Mouse (Mus musculus) G1E (cell line): Measurements from ENCODE around the gene Rragd. TPM values are rescaled to one million over a fixed set of nuclear protein-coding genes. Genes with fewer than 3 reads are reported as not detected.

Experiments used
- ATAC-seq: 2 replicates; pipeline ENCODE4 v1.8.0; 2016; ENCODE audit warnings: mild to moderate bottlenecking; ENCODE audit not compliant: insufficient number of reproducible peaks, poor library complexity, low FRiP score, severe bottlenecking; ENCODE audit errors: extremely low read depth
- DNase-seq: peaks from one replicate; pipeline ENCODE4 v3.0.0; 2012; ENCODE audit warnings: low spot score
- H3K27me3 ChIP-seq: 2 replicates; pipeline ENCODE4 v1.6.1; 2012; ENCODE audit warnings: mild to moderate bottlenecking, low read length, inconsistent platforms; ENCODE audit not compliant: insufficient read depth
- H3K36me3 ChIP-seq: replicated peaks from 2 replicates; pipeline ENCODE3; 2012; ENCODE audit warnings: mild to moderate bottlenecking, inconsistent platforms
- H3K4me1 ChIP-seq: 2 replicates; pipeline ENCODE4 v1.6.1; 2012; ENCODE audit warnings: low read depth, low read length, inconsistent platforms, mixed read lengths; ENCODE audit not compliant: insufficient read depth
- H3K4me3 ChIP-seq: 2 replicates; pipeline ENCODE4 v1.5.1; 2012; ENCODE audit warnings: low read depth, mild to moderate bottlenecking, inconsistent platforms, low read length, moderate library complexity, mixed read lengths
- H3K9me3 ChIP-seq: replicated peaks from 2 replicates; pipeline ENCODE4 v1.6.1; 2012; ENCODE audit warnings: inconsistent platforms
- CTCF ChIP-seq: IDR thresholded peaks from 2 replicates; pipeline ENCODE4 v1.5.1; 2012; ENCODE audit warnings: low read depth, low read length, inconsistent platforms, mixed read lengths
- GATA1 ChIP-seq: IDR thresholded peaks from 2 replicates; pipeline ENCODE4 v1.6.1; 2012; ENCODE audit warnings: borderline replicate concordance, low read length, inconsistent platforms, mixed read lengths
- GATA2 ChIP-seq: IDR thresholded peaks from 2 replicates; pipeline ENCODE4 v1.6.1; 2012; ENCODE audit warnings: low read depth, low read length, inconsistent platforms, borderline replicate concordance
- POLR2AphosphoS5 ChIP-seq: IDR thresholded peaks from 2 replicates; pipeline ENCODE4 v1.6.1; 2012; ENCODE audit warnings: low read depth, low read length, inconsistent platforms; ENCODE audit not compliant: insufficient replicate concordance
- TAL1 ChIP-seq: conservative IDR thresholded peaks from 2 replicates; pipeline ENCODE4 v1.6.1; 2012; ENCODE audit warnings: low read depth, low read length, inconsistent platforms, mixed read lengths
- polyA plus RNA-seq: library from polyadenylated mRNA; stranded (reverse); fragments of >175 nt; gene quantifications from 2 replicates; pipeline ENCODE4 v1.2.3, GENCODE M21; 2012
- total RNA-seq, 2 experiments: library from RNA; stranded (forward) in 1 of 2; stranded (reverse) in 1 of 2; fragments of 200-1000 nt in 1 of 2; fragments of >200 nt in 1 of 2; fragmentation: Nextera tagmentation in 1 of 2; gene quantifications; 2 replicates each; pipeline ENCODE4 v1.2.3; 2014 to 2017

Gene Rragd
- total and polyA plus RNA-seq, 3 experiments: 0.49 to 44.3 (median 6.9) TPM

- no peaks in the 10 kb centered on the region for H3K4me1 ChIP-seq
- TF ChIP-seq POLR2AphosphoS5 (no peak), TAL1 (no peak), GATA2 (no peak), CTCF (no peak), GATA1 (no peak)
- no peak for DNase-seq
- H3K27me3 ChIP-seq: peaks cover 13% of the 10 kb centered on the region
- no peak overlapping the region for H3K4me3 ChIP-seq
- H3K9me3 ChIP-seq: no peaks in the 10 kb centered on the region
- ATAC-seq: no peak
- no peaks in the 10 kb centered on the region for H3K36me3 ChIP-seq
Observed at GRCm38 (mm10) chr4:33066223-33066960, 83.6 kb downstream of the Rragd start.

GRCm38 (mm10) chr4:33067331-33067730 is 84.5 kb downstream of the Rragd start:
- DNase-seq (no peak), ATAC-seq (no peak)
- H3K27me3 ChIP-seq: peaks cover 11% of the 10 kb centered on the region; the same call in 1 of the 2 replicates
- H3K4me3 ChIP-seq: no peak overlapping the region
- no peaks in the 10 kb centered on the region for H3K4me1 ChIP-seq
- no peak for TF ChIP-seq TAL1
- no peak for TF ChIP-seq GATA2
- TF ChIP-seq POLR2AphosphoS5: no peak
- TF ChIP-seq CTCF: no peak
- H3K36me3 ChIP-seq: no peaks in the 10 kb centered on the region
- no peaks in the 10 kb centered on the region for H3K9me3 ChIP-seq

- ATAC-seq: no peak
Observed at GRCm38 (mm10) chr4:33067826-33068225, 85.0 kb downstream of the Rragd start.

GRCm38 (mm10) chr4:33068894-33069293 is 86.1 kb downstream of the Rragd start:
- H3K36me3 ChIP-seq: no peaks in the 10 kb centered on the region
- ATAC-seq: no peak
- no peak overlapping the region for H3K4me3 ChIP-seq
- H3K27me3 ChIP-seq: peaks cover 7% of the 10 kb centered on the region; the same call in 1 of the 2 replicates
- DNase-seq: no peak
- no peaks in the 10 kb centered on the region for H3K9me3 ChIP-seq
- TF ChIP-seq TAL1: no peak
- TF ChIP-seq CTCF: no peak
- TF ChIP-seq GATA2: no peak
- TF ChIP-seq GATA1: no peak
- TF ChIP-seq POLR2AphosphoS5: no peak
- peaks cover 5% of the 10 kb centered on the region; the same call in 1 of the 2 replicates for H3K4me1 ChIP-seq

More at GRCm38 (mm10) chr4:33067826-33068225, 85.0 kb downstream of the Rragd start:
- no peak for DNase-seq
- H3K27me3 ChIP-seq: peaks cover 11% of the 10 kb centered on the region; the same call in 1 of the 2 replicates
- H3K4me3 ChIP-seq: no peak overlapping the region
- H3K9me3 ChIP-seq: no peaks in the 10 kb centered on the region
- H3K4me1 ChIP-seq: peaks cover 1% of the 10 kb centered on the region; the same call in 1 of the 2 replicates
- H3K36me3 ChIP-seq: no peaks in the 10 kb centered on the region
- TF ChIP-seq TAL1 (no peak), GATA1 (no peak), CTCF (no peak), GATA2 (no peak), POLR2AphosphoS5 (no peak)

- H3K9me3 ChIP-seq: no peaks in the 10 kb centered on the region
- H3K27me3 ChIP-seq: peaks cover 7% of the 10 kb centered on the region; the same call in 1 of the 2 replicates
- H3K4me1 ChIP-seq: peaks cover 5% of the 10 kb centered on the region; the same call in 1 of the 2 replicates
- no peak overlapping the region for H3K4me3 ChIP-seq
- TF ChIP-seq POLR2AphosphoS5 (no peak), GATA2 (no peak), CTCF (no peak), TAL1 (no peak), GATA1 (no peak)
- no peaks in the 10 kb centered on the region for H3K36me3 ChIP-seq
- ATAC-seq: no peak
- no peak for DNase-seq
Observed at GRCm38 (mm10) chr4:33070326-33070725, 87.5 kb downstream of the Rragd start.

- H3K9me3 ChIP-seq: no peaks in the 10 kb centered on the region
- no peak overlapping the region for H3K4me3 ChIP-seq
- H3K36me3 ChIP-seq: no peaks in the 10 kb centered on the region
- TF ChIP-seq TAL1 (no peak), CTCF (no peak), GATA2 (no peak), POLR2AphosphoS5 (no peak)
- H3K4me1 ChIP-seq: peaks cover 5% of the 10 kb centered on the region; the same call in 1 of the 2 replicates
- no peak for ATAC-seq
- no peak for DNase-seq
- H3K27me3 ChIP-seq: peaks cover 6% of the 10 kb centered on the region; the same call in 1 of the 2 replicates
Observed at GRCm38 (mm10) chr4:33071337-33071736, 88.5 kb downstream of the Rragd start.

Other genes with a start within 250 kb of the Rragd start
- 34.3 and 42.0 TPM in 2 replicates for gene Lyrm2, start 182.8 kb upstream of the Rragd start, total RNA-seq (2014; fragmentation: Nextera tagmentation)
- gene Lyrm2, start 182.8 kb upstream of the Rragd start, total RNA-seq (2017): 110 and 115 TPM in 2 replicates
- gene Lyrm2, start 182.8 kb upstream of the Rragd start, polyA plus RNA-seq: 1.6 and 3.2 TPM in 2 replicates
- gene Ankrd6, start 32.2 kb upstream of the Rragd start, total RNA-seq (2014; fragmentation: Nextera tagmentation): 3.1 and 3.9 TPM in 2 replicates
- 4.1 and 5.9 TPM in 2 replicates for gene Ankrd6, start 32.2 kb upstream of the Rragd start, total RNA-seq (2017)
- gene Ankrd6, start 32.2 kb upstream of the Rragd start, polyA plus RNA-seq: 0.34 and 0.61 TPM in 2 replicates
- gene Ube2j1, start 48.4 kb downstream of the Rragd start, total RNA-seq (2014; fragmentation: Nextera tagmentation): 73.5 and 85.3 TPM in 2 replicates
- gene Ube2j1, start 48.4 kb downstream of the Rragd start, total RNA-seq (2017): 44.8 and 48.1 TPM in 2 replicates
- gene Ube2j1, start 48.4 kb downstream of the Rragd start, polyA plus RNA-seq: 31.8 and 32.3 TPM in 2 replicates
- gene Gabrr2, start 80.0 kb downstream of the Rragd start, total RNA-seq (2014; fragmentation: Nextera tagmentation): 1.5 TPM in 1 of 2 replicates, not detected in the other
- 0.22 TPM in 1 of 2 replicates, not detected in the other for gene Gabrr2, start 80.0 kb downstream of the Rragd start, total RNA-seq (2017)
- gene Gabrr2, start 80.0 kb downstream of the Rragd start, polyA plus RNA-seq: not detected in 2 replicates
- not detected in 2 replicates for gene Gabrr1, start 149.5 kb downstream of the Rragd start, total RNA-seq (2014; fragmentation: Nextera tagmentation)
- gene Gabrr1, start 149.5 kb downstream of the Rragd start, total RNA-seq (2017): 0.05 TPM in 1 of 2 replicates, not detected in the other
- not detected in 2 replicates for gene Gabrr1, start 149.5 kb downstream of the Rragd start, polyA plus RNA-seq
- not detected in 2 replicates for gene Pm20d2, start 206.7 kb downstream of the Rragd start, total RNA-seq (2014; fragmentation: Nextera tagmentation)
- not detected in 2 replicates for gene Pm20d2, start 206.7 kb downstream of the Rragd start, total RNA-seq (2017)
- not detected in 2 replicates for gene Pm20d2, start 206.7 kb downstream of the Rragd start, polyA plus RNA-seq
- gene Srsf12, start 226.0 kb downstream of the Rragd start, total RNA-seq (2014; fragmentation: Nextera tagmentation): not detected in 2 replicates
- gene Srsf12, start 226.0 kb downstream of the Rragd start, total RNA-seq (2017): 0.05 TPM in 1 of 2 replicates, not detected in the other
- not detected in 2 replicates for gene Srsf12, start 226.0 kb downstream of the Rragd start, polyA plus RNA-seq